Mouse (Mus musculus) lung, adult 2 months (tissue): Measurements from ENCODE around the gene Pipox.

Source experiments
- CTCF ChIP-seq: fragments of 200-500 bp; IDR thresholded peaks from 2 replicates; pipeline ENCODE4 v1.5.1; 2011; ENCODE audit warnings: mild to moderate bottlenecking, low read length, control low read depth; ENCODE audit not compliant: insufficient read depth
- POLR2A ChIP-seq: fragments of 200-500 bp; IDR thresholded peaks from 2 replicates; pipeline ENCODE4 v1.6.1; 2011; ENCODE audit warnings: low read depth, mild to moderate bottlenecking, control low read depth, low read length, borderline replicate concordance; ENCODE audit errors: extremely low read depth

GRCm38 (mm10) chr11:77885246-77885575, 8.7 kb downstream of the Pipox start:
- TF ChIP-seq CTCF, result no peak
- TF ChIP-seq POLR2A, result no peak
